Mouse (Mus musculus) heart, adult 2 months (tissue): ENCODE measurements at regions not wholly inside any gene's neighbourhood (a gene's known extent, or its start where the extent isn't known, plus 50 kb on each side); places are given as distances from the start of the nearest gene placed in this dataset.

ENCODE experiments used
- CTCF ChIP-seq: fragments of 200-600 bp; IDR thresholded peaks from 2 replicates; pipeline ENCODE4 v1.8.1; 2022; ENCODE audit warnings: antibody characterized with exemption, mild to moderate bottlenecking, moderate library complexity
- EP300 ChIP-seq: fragments of 200-500 bp; IDR thresholded peaks from 2 replicates; pipeline ENCODE4 v1.6.1; 2011; ENCODE audit warnings: low read depth, low read length, control low read depth; ENCODE audit not compliant: insufficient read depth
- POLR2A ChIP-seq: fragments of 200-500 bp; IDR thresholded peaks from 2 replicates; pipeline ENCODE4 v1.6.1; 2011; ENCODE audit warnings: mild to moderate bottlenecking, low read depth, low read length, control low read depth; ENCODE audit not compliant: insufficient read depth

GRCm38 (mm10) chr3:118361741-118362141 lies 200.2 kb upstream of the Dpyd start:
- TF ChIP-seq CTCF (no peak), EP300 (no peak), POLR2A (no peak)
